Mouse (Mus musculus): ENCODE measurements around the gene Gm49358. TPM values are rescaled to one million over a fixed set of nuclear protein-coding genes. Genes with fewer than 3 reads are reported as not detected.

The Gm49358 gene
- polyA plus RNA-seq, 1 experiment = not detected

- peak overlapping the region; percentile 74 for H3K4me3 ChIP-seq (ENCODE audit: low read depth, low read length)
- H3K9ac ChIP-seq (ENCODE audit: low read depth, poor library complexity, severe bottlenecking) = peak overlapping the region; percentile 84
- H3K9me3 ChIP-seq (replicated peaks; ENCODE audit: control insufficient read depth, insufficient read depth, low read length, poor library complexity, severe bottlenecking) = no peaks in the 10 kb centered on the region
- H3K4me1 ChIP-seq (ENCODE audit: control insufficient read depth, insufficient read depth, low read length) = peaks cover 3% of the 10 kb centered on the region
- no peak for TF ChIP-seq CTCF (IDR thresholded peaks at IDR 0.05; ENCODE audit: low read depth, low read length)
- no peak for TF ChIP-seq POLR2A (IDR thresholded peaks at IDR 0.05; ENCODE audit: insufficient read depth, low read length)
- TF ChIP-seq EP300 (IDR thresholded peaks at IDR 0.05; ENCODE audit: insufficient read depth, low read depth, low read length) = no peak
- H3K27me3 ChIP-seq (ENCODE audit: control insufficient read depth, insufficient read depth, low read length, poor library complexity, severe bottlenecking) = no peaks in the 10 kb centered on the region
- no peaks in the 10 kb centered on the region for H3K36me3 ChIP-seq (ENCODE audit: control insufficient read depth, insufficient read depth, low read length, poor library complexity, severe bottlenecking)
- H3K27ac ChIP-seq (ENCODE audit: insufficient read depth, low read length) = no peak overlapping the region
These were observed 15.5 kb downstream of the Gm49358 start for GRCm38 (mm10) chr10:86779117-86779755.

- Histone ChIP-seq H3K4me1 (ENCODE audit: control insufficient read depth, insufficient read depth, low read length) (peaks cover 3% of the 10 kb centered on the region), H3K36me3 (ENCODE audit: control insufficient read depth, insufficient read depth, low read length, poor library complexity, severe bottlenecking) (no peaks in the 10 kb centered on the region), H3K9ac (ENCODE audit: low read depth, poor library complexity, severe bottlenecking) (peak overlapping the region; percentile 84), H3K27ac (ENCODE audit: insufficient read depth, low read length) (no peak overlapping the region), H3K4me3 (ENCODE audit: low read depth, low read length) (peak overlapping the region; percentile 74), H3K27me3 (ENCODE audit: control insufficient read depth, insufficient read depth, low read length, poor library complexity, severe bottlenecking) (no peaks in the 10 kb centered on the region), H3K9me3 (replicated peaks; ENCODE audit: control insufficient read depth, insufficient read depth, low read length, poor library complexity, severe bottlenecking) (no peaks in the 10 kb centered on the region)
- TF ChIP-seq POLR2A (IDR thresholded peaks at IDR 0.05; ENCODE audit: insufficient read depth, low read length) (no peak), EP300 (IDR thresholded peaks at IDR 0.05; ENCODE audit: insufficient read depth, low read depth, low read length) (no peak), CTCF (IDR thresholded peaks at IDR 0.05; ENCODE audit: low read depth, low read length) (no peak)
These were observed 16.2 kb downstream of the Gm49358 start for GRCm38 (mm10) chr10:86779816-86780500.

GRCm38 (mm10) chr10:86781641-86782040, 17.9 kb downstream of the Gm49358 start:
- no peak for TF ChIP-seq CTCF (IDR thresholded peaks at IDR 0.05; ENCODE audit: low read depth, low read length)
- TF ChIP-seq POLR2A (IDR thresholded peaks at IDR 0.05; ENCODE audit: insufficient read depth, low read length) = no peak
- H3K9ac ChIP-seq (ENCODE audit: low read depth, poor library complexity, severe bottlenecking) = 0 out of 2 replicates have a peak overlapping the region, but pooled peaks have one; percentile 12
- H3K27me3 ChIP-seq (ENCODE audit: control insufficient read depth, insufficient read depth, low read length, poor library complexity, severe bottlenecking) = no peaks in the 10 kb centered on the region
- H3K36me3 ChIP-seq (ENCODE audit: control insufficient read depth, insufficient read depth, low read length, poor library complexity, severe bottlenecking) = no peaks in the 10 kb centered on the region
- H3K4me3 ChIP-seq (ENCODE audit: low read depth, low read length) = no peak overlapping the region
- H3K27ac ChIP-seq (ENCODE audit: insufficient read depth, low read length) = no peak overlapping the region
- no peaks in the 10 kb centered on the region for H3K9me3 ChIP-seq (replicated peaks; ENCODE audit: control insufficient read depth, insufficient read depth, low read length, poor library complexity, severe bottlenecking)
- H3K4me1 ChIP-seq (ENCODE audit: control insufficient read depth, insufficient read depth, low read length) = peaks cover 5% of the 10 kb centered on the region

GRCm38 (mm10) chr10:86782656-86783055, 18.9 kb downstream of the Gm49358 start:
- no peaks in the 10 kb centered on the region for H3K27me3 ChIP-seq (ENCODE audit: control insufficient read depth, insufficient read depth, low read length, poor library complexity, severe bottlenecking)
- no peak overlapping the region for H3K27ac ChIP-seq (ENCODE audit: insufficient read depth, low read length)
- no peak for TF ChIP-seq EP300 (IDR thresholded peaks at IDR 0.05; ENCODE audit: insufficient read depth, low read depth, low read length)
- no peak for TF ChIP-seq CTCF (IDR thresholded peaks at IDR 0.05; ENCODE audit: low read depth, low read length)
- no peak for TF ChIP-seq POLR2A (IDR thresholded peaks at IDR 0.05; ENCODE audit: insufficient read depth, low read length)
- no peaks in the 10 kb centered on the region for H3K9me3 ChIP-seq (replicated peaks; ENCODE audit: control insufficient read depth, insufficient read depth, low read length, poor library complexity, severe bottlenecking)
- no peaks in the 10 kb centered on the region for H3K36me3 ChIP-seq (ENCODE audit: control insufficient read depth, insufficient read depth, low read length, poor library complexity, severe bottlenecking)
- no peak overlapping the region for H3K9ac ChIP-seq (ENCODE audit: low read depth, poor library complexity, severe bottlenecking)
- H3K4me3 ChIP-seq (ENCODE audit: low read depth, low read length) = no peak overlapping the region
- H3K4me1 ChIP-seq (ENCODE audit: control insufficient read depth, insufficient read depth, low read length) = peaks cover 5% of the 10 kb centered on the region

GRCm38 (mm10) chr10:86783561-86783960, 19.8 kb downstream of the Gm49358 start:
- Histone ChIP-seq H3K27ac (ENCODE audit: insufficient read depth, low read length) (no peak overlapping the region), H3K36me3 (ENCODE audit: control insufficient read depth, insufficient read depth, low read length, poor library complexity, severe bottlenecking) (no peaks in the 10 kb centered on the region), H3K27me3 (ENCODE audit: control insufficient read depth, insufficient read depth, low read length, poor library complexity, severe bottlenecking) (no peaks in the 10 kb centered on the region), H3K9ac (ENCODE audit: low read depth, poor library complexity, severe bottlenecking) (no peak overlapping the region), H3K4me3 (ENCODE audit: low read depth, low read length) (no peak overlapping the region), H3K9me3 (replicated peaks; ENCODE audit: control insufficient read depth, insufficient read depth, low read length, poor library complexity, severe bottlenecking) (no peaks in the 10 kb centered on the region), H3K4me1 (ENCODE audit: control insufficient read depth, insufficient read depth, low read length) (peaks cover 7% of the 10 kb centered on the region)
- no peak for TF ChIP-seq EP300 (IDR thresholded peaks at IDR 0.05; ENCODE audit: insufficient read depth, low read depth, low read length)
- TF ChIP-seq CTCF (IDR thresholded peaks at IDR 0.05; ENCODE audit: low read depth, low read length) = no peak

- TF ChIP-seq CTCF (IDR thresholded peaks at IDR 0.05; ENCODE audit: low read depth, low read length) = no peak
- TF ChIP-seq POLR2A (IDR thresholded peaks at IDR 0.05; ENCODE audit: insufficient read depth, low read length) = no peak
- TF ChIP-seq EP300 (IDR thresholded peaks at IDR 0.05; ENCODE audit: insufficient read depth, low read depth, low read length) = no peak
- no peaks in the 10 kb centered on the region for H3K9me3 ChIP-seq (replicated peaks; ENCODE audit: control insufficient read depth, insufficient read depth, low read length, poor library complexity, severe bottlenecking)
- peaks cover 9% of the 10 kb centered on the region for H3K4me1 ChIP-seq (ENCODE audit: control insufficient read depth, insufficient read depth, low read length)
- H3K27ac ChIP-seq (ENCODE audit: insufficient read depth, low read length) = no peak overlapping the region
- H3K4me3 ChIP-seq (ENCODE audit: low read depth, low read length) = no peak overlapping the region
- no peaks in the 10 kb centered on the region for H3K27me3 ChIP-seq (ENCODE audit: control insufficient read depth, insufficient read depth, low read length, poor library complexity, severe bottlenecking)
- no peaks in the 10 kb centered on the region for H3K36me3 ChIP-seq (ENCODE audit: control insufficient read depth, insufficient read depth, low read length, poor library complexity, severe bottlenecking)
- H3K9ac ChIP-seq (ENCODE audit: low read depth, poor library complexity, severe bottlenecking) = no peak overlapping the region
These were observed 20.4 kb downstream of the Gm49358 start for GRCm38 (mm10) chr10:86784126-86784675.
